Mouse (Mus musculus): ENCODE results near the gene Ifi203. TPM values are rescaled to one million over a fixed set of nuclear protein-coding genes. Genes with fewer than 3 reads are reported as not detected.
"Not testable (repeated sequence)": the region's sequence is repeated elsewhere in the genome, so short reads cannot be mapped to it uniquely, and the experiment has no call there.

Gene Ifi203
- polyA plus RNA-seq, 1 experiment from 2014 or later, result not detected

DNA sequence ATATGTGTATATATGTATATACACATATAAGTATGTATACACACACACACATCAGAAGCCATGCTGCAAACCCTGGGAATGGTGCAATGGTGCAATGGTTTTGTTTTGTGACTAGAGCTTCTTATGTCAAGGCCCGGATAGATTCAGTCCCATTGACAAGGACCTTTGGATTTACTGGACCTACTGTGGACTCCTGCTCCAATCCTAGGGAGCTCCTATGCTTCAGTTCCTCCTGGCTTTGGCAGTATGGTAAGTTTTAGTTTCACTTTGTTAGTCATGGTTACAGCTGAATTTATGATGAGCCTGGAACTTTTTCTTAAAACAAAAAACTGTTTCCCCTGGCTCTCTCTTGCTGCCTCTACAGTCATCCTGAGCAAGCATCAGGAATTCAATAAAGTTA lies 65.3 kb downstream of the Ifi203 start:
- not testable (repeated sequence) for H3K27me3 ChIP-seq (ENCODE audit: control insufficient read depth, insufficient read depth, low read length); H3K9ac ChIP-seq (ENCODE audit: low read length); H3K36me3 ChIP-seq (ENCODE audit: control insufficient read depth, insufficient read depth, low read length); DNase-seq (ENCODE audit: low spot score); H3K4me1 ChIP-seq (replicated peaks; ENCODE audit: control insufficient read depth, insufficient read depth, low read length); H3K4me2 ChIP-seq (ENCODE audit: low read depth, low read length, severe bottlenecking); H3K4me3 ChIP-seq (ENCODE audit: low read depth, low read length); ATAC-seq (replicated peaks; ENCODE audit: low FRiP score); H3K9me3 ChIP-seq (ENCODE audit: control insufficient read depth, low read length); H3K27ac ChIP-seq (ENCODE audit: low read depth, low read length)
- WGBS, result 81% methylated on average over 1 of the region's 1 CpGs

Other genes with a start within 250 kb of the Ifi203 start
- gene Ifi207, start 200.9 kb downstream of the Ifi203 start, polyA plus RNA-seq (2014; fragmentation: Nextera tagmentation; extraction: Ambion mirVana), result 0.27 and 0.28 TPM in 2 replicates
- gene Ifi204, start 175.7 kb downstream of the Ifi203 start, polyA plus RNA-seq (2014; fragmentation: Nextera tagmentation; extraction: Ambion mirVana), result 0.56 and 0.71 TPM in 2 replicates
- gene Ifi211, start 29.6 kb downstream of the Ifi203 start, polyA plus RNA-seq (2014; fragmentation: Nextera tagmentation; extraction: Ambion mirVana), result 0.51 TPM in 1 of 2 replicates, not detected in the other
- 0.65 TPM in 1 of 2 replicates, not detected in the other for gene Mndal, start 181 bp downstream of the Ifi203 start, polyA plus RNA-seq (2014; fragmentation: Nextera tagmentation; extraction: Ambion mirVana)
- gene Ifi202b, start 40.1 kb upstream of the Ifi203 start, polyA plus RNA-seq (2014; fragmentation: Nextera tagmentation; extraction: Ambion mirVana), result not detected in 2 replicates
- not detected in 2 replicates for gene Ifi205, start 89.1 kb upstream of the Ifi203 start, polyA plus RNA-seq (2014; fragmentation: Nextera tagmentation; extraction: Ambion mirVana)
- gene Olfr433, start 98.0 kb upstream of the Ifi203 start, polyA plus RNA-seq (2014; fragmentation: Nextera tagmentation; extraction: Ambion mirVana), result not detected in 2 replicates
- not detected in 2 replicates for gene Olfr432, start 106.5 kb upstream of the Ifi203 start, polyA plus RNA-seq (2014; fragmentation: Nextera tagmentation; extraction: Ambion mirVana)
- not detected in 2 replicates for gene Olfr430, start 123.9 kb upstream of the Ifi203 start, polyA plus RNA-seq (2014; fragmentation: Nextera tagmentation; extraction: Ambion mirVana)
- gene Olfr429, start 141.7 kb upstream of the Ifi203 start, polyA plus RNA-seq (2014; fragmentation: Nextera tagmentation; extraction: Ambion mirVana), result not detected in 2 replicates
- not detected in 2 replicates for gene Olfr427, start 154.2 kb upstream of the Ifi203 start, polyA plus RNA-seq (2014; fragmentation: Nextera tagmentation; extraction: Ambion mirVana)
- 0.36 and 0.57 TPM in 2 replicates for gene Olfr231, start 178.5 kb upstream of the Ifi203 start, polyA plus RNA-seq (2014; fragmentation: Nextera tagmentation; extraction: Ambion mirVana)
- not detected in 2 replicates for gene Olfr424, start 188.8 kb upstream of the Ifi203 start, polyA plus RNA-seq (2014; fragmentation: Nextera tagmentation; extraction: Ambion mirVana)
- gene Olfr420, start 213.0 kb upstream of the Ifi203 start, polyA plus RNA-seq (2014; fragmentation: Nextera tagmentation; extraction: Ambion mirVana), result not detected in 2 replicates
- gene Spta1, start 230.1 kb upstream of the Ifi203 start, polyA plus RNA-seq (2014; fragmentation: Nextera tagmentation; extraction: Ambion mirVana), result 2.7 and 3.5 TPM in 2 replicates

All from forebrain, embryonic 11.5 days (tissue).